Comparison of ENCODE assay signal across 9 mouse cellular contexts in genomic region chr6:51585980-51586379, GRCm38 (mm10).
DNase-seq lines count a peak whose midpoint lies in the region; ATAC-seq and TF ChIP-seq lines count a peak whose summit lies in the region.
"Had no signal": no experiment of that assay in that cellular context is flagged by ENCODE, and none has a peak within 500 bp of the region (broad histone marks: within the 10 kb centered on the region; RNA-seq: fewer than 3 reads in every experiment).

No protein-coding gene starts in this region.

- no peaks in the 10 kb centered on the region for H3K9me3 ChIP-seq in CH12.LX (replicated peaks; ENCODE audit: low read length)
- H3K9me3 ChIP-seq: stomach, embryonic 15.5 days had no signal

- no peak overlapping the region for H3K4me2 ChIP-seq in CH12.LX (ENCODE audit: insufficient read depth, low read depth, poor library complexity, severe bottlenecking)
- H3K4me2 ChIP-seq: stomach, embryonic 15.5 days had no signal

- no peak for TF ChIP-seq EP300 in CH12.LX (IDR thresholded peaks at IDR 0.05; ENCODE audit: low read length)

- intact Hi-C loops in gastrocnemius, postnatal 14 days (cut with DNase I; ENCODE audit: low total_unique reads) = loop anchor here (5.0 kb wide), 1 partner anchor 636 kb away; the partner anchor contains the start of gene Hoxa7

- in situ Hi-C loops in CH12.LX (cut with MboI; ENCODE audit: low pct_ligation_motif_present, low pct_unique_long_range_greater_than_20kb, low sequenced_read_pairs) = loop anchor here (10.0 to 25.0 kb wide), 2 partner anchors 199 to 639 kb away; partner anchors contain the start of gene Hoxa7

- no peak for TF ChIP-seq POLR2A in CH12.LX (IDR thresholded peaks at IDR 0.05; ENCODE audit: low read depth, low read length)

- no peak; the same call in 1 of the 2 replicates for ATAC-seq in erythroblast, adult 5-6 weeks (replicated peaks; ENCODE audit: low FRiP score, poor library complexity, severe bottlenecking)

- H3K27ac ChIP-seq in CH12.LX (ENCODE audit: insufficient read depth, low read depth) = no peak overlapping the region
- H3K27ac ChIP-seq: stomach, embryonic 15.5 days had no signal

- peaks cover 22 to 77% of the 10 kb centered on the region in 2 experiments for H3K36me3 ChIP-seq in CH12.LX (replicated peaks in 1 of 2; ENCODE audit: control insufficient read depth in 1 of 2, insufficient read depth in 1 of 2, low read length in 1 of 2)
- H3K36me3 ChIP-seq: stomach, embryonic 15.5 days had no signal

- peak; percentile 68 for TF ChIP-seq RAD21 in CH12.LX (IDR thresholded peaks at IDR 0.05; ENCODE audit: low read depth, low read length)

- no peak overlapping the region for H3K9ac ChIP-seq in CH12.LX (ENCODE audit: insufficient read depth, low read depth)
- H3K9ac ChIP-seq: stomach, embryonic 15.5 days had no signal

- no peaks in the 10 kb centered on the region for H3K79me2 ChIP-seq in CH12.LX (replicated peaks; ENCODE audit: control insufficient read depth, extremely low read depth, insufficient read depth, poor library complexity, severe bottlenecking)

- H3K27me3 ChIP-seq in CH12.LX (replicated peaks) = no peaks in the 10 kb centered on the region
- H3K27me3 ChIP-seq: stomach, embryonic 15.5 days had no signal

- H3K4me3 ChIP-seq in CH12.LX (replicated peaks in 1 of 3; ENCODE audit: low read depth in 2 of 3, low read length in 2 of 3, poor library complexity in 1 of 3) = no peak overlapping the region
- H3K4me3 ChIP-seq: stomach, embryonic 15.5 days had no signal

- dilution Hi-C loops in CH12.LX (cut with MboI; ENCODE audit: extremely low pct_ligation_motif_present, extremely low pct_unique_long_range_greater_than_20kb, low sequenced_read_pairs) = no loop called here

- peaks cover 0 to 7% of the 10 kb centered on the region in 2 experiments; a peak in 1 of 4 replicates for H3K4me1 ChIP-seq in CH12.LX (ENCODE audit: control insufficient read depth in 1 of 2, insufficient read depth in 2 of 2)
- H3K4me1 ChIP-seq: stomach, embryonic 15.5 days had no signal

- DNase-seq in CH12.LX (ENCODE audit: extremely low read depth) (peak; percentile 66), WW6 (ENCODE audit: low read depth, low spot score) (peak; percentile 16)
- DNase-seq in cerebellum, postnatal 25 days = peak; percentile 76 to 86
- peak; percentile 50 for DNase-seq in gastrocnemius, postnatal 14 days
- DNase-seq in kidney, postnatal 25 days = peak; percentile 61 to 73
- DNase-seq in lung, postnatal 10 days = peak; percentile 80
- peak; percentile 36 for DNase-seq in retina, adult 2 months (ENCODE audit: low read depth, low spot score)

- TF ChIP-seq CTCF in CH12.LX (conservative IDR thresholded peaks at IDR 0.05 in 1 of 2, IDR thresholded peaks at IDR 0.05 in 1 of 2; ENCODE audit: low read depth in 2 of 2, low read length in 2 of 2) = peak; percentile 59 to 88

TF ChIP-seq in CH12.LX, 34 proteins besides CTCF, POLR2A, EP300 and RAD21:
- TF ChIP-seq ZC3H11A (IDR thresholded peaks at IDR 0.05; ENCODE audit: low read depth, low read length) = peak; percentile 35; the same call in 1 of the 2 replicates
- TF ChIP-seq KAT2A (IDR thresholded peaks at IDR 0.05; ENCODE audit: insufficient replicate concordance, low read length) = no peak
- TF ChIP-seq E2F4 (IDR thresholded peaks at IDR 0.05; ENCODE audit: insufficient replicate concordance, low read depth, low read length) = no peak
- TF ChIP-seq SMC3 (IDR thresholded peaks at IDR 0.05; ENCODE audit: low read depth, low read length) = peak; percentile 90
- no peak for TF ChIP-seq ZMIZ1 (IDR thresholded peaks at IDR 0.05; ENCODE audit: low read depth, low read length)
TF ChIP-seq in CH12.LX: peak in this region for 2.

Comparison
In these comparisons a context has a peak if more than half of its experiments do, and no peak if none do; other contexts are left out.
1. DNase-seq: peak in every context shown above with its lines; median percentile 81 in cerebellum, postnatal 25 days; 80 in lung, postnatal 10 days; 67 in kidney, postnatal 25 days; 66 in CH12.LX; 50 in gastrocnemius, postnatal 14 days; 36 in retina, adult 2 months; 16 in WW6.